Mouse (Mus musculus): ENCODE measurements around the gene Fggy.

Fggy gene

GRCm38 (mm10) chr4:95915628-95916579, 358.6 kb downstream of the Fggy start:
- DNase-seq = no peak

- no peak for DNase-seq
These were observed 360.4 kb downstream of the Fggy start for GRCm38 (mm10) chr4:95917703-95918102.

- DNase-seq = no peak
These were observed 363.1 kb downstream of the Fggy start for GRCm38 (mm10) chr4:95920448-95920847.

- DNase-seq = peak; percentile 83
These were observed 367.2 kb downstream of the Fggy start for GRCm38 (mm10) chr4:95924210-95925184.

GRCm38 (mm10) chr4:95928846-95929245, 371.5 kb downstream of the Fggy start:
- DNase-seq = no peak

GRCm38 (mm10) chr4:95929936-95930335, 372.6 kb downstream of the Fggy start:
- no peak for DNase-seq

GRCm38 (mm10) chr4:95931331-95931730, 374.0 kb downstream of the Fggy start:
- DNase-seq = no peak

GRCm38 (mm10) chr4:95933801-95934356, 376.6 kb downstream of the Fggy start:
- peak; percentile 71 for DNase-seq

- peak; percentile 45 for DNase-seq
These were observed 377.2 kb downstream of the Fggy start for GRCm38 (mm10) chr4:95934384-95935035.

GRCm38 (mm10) chr4:95938701-95939100, 381.4 kb downstream of the Fggy start:
- DNase-seq = no peak

GRCm38 (mm10) chr4:95947896-95948295, 390.6 kb downstream of the Fggy start:
- no peak for DNase-seq

GRCm38 (mm10) chr4:95953328-95953727, 396.0 kb downstream of the Fggy start:
- DNase-seq = no peak

GRCm38 (mm10) chr4:95966928-95967724, 409.8 kb downstream of the Fggy start, which contains the start of gene Hook1:
Hook1 (plus strand) TSS chr4:95967240.
- peak; percentile 95 for DNase-seq
